Mouse (Mus musculus): ENCODE results near the gene Mrpl55.

GRCm38 (mm10) chr11:59176921-59177320 lies 25.4 kb upstream of the Mrpl55 start:
- no peak for TF ChIP-seq CTCF (IDR thresholded peaks at IDR 0.05; ENCODE audit: extremely low read depth, insufficient read length, insufficient replicate concordance, low read depth, low read length)
- no peak for TF ChIP-seq POLR2A (IDR thresholded peaks at IDR 0.05; ENCODE audit: low read depth, low read length)

Data from small intestine, adult 2 months (tissue).